Mouse (Mus musculus) right cerebral cortex, postnatal 36 days (tissue): ENCODE data around the gene Eif3j1.

Source experiments
- DNase-seq, 2 experiments: peaks; one replicate each; pipeline ENCODE4 v3.0.0; 2022; ENCODE audit warnings: low spot score in 2 of 2, mixed read lengths in 1 of 2

Eif3j1 gene

DNA sequence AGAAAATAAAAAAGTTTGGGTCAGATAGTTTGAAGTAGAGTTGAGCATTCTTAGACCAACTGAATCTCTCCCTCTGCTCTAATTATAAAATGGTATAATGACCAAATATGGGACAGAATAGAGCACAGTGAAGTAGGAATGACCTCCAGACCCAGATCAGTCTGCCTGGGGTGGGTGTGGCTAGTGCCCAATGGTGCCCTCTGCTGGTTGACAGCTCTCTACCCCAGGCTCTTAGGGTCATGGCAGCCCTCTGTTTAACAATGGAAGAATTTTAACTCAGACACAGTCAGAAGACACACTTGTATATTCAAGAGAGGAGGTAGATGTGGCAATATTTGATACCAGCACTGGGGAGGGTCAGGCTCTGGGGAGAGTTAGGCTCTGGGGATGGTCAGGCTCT lies 73.7 kb downstream of the Eif3j1 start:
- DNase-seq, result no peak
